Mouse (Mus musculus) 416B (cell line): Measurements from ENCODE around the gene Psmd11.
A peak's percentile ranks its signal among the peaks of the same experiment; 100 is the strongest.
"Not testable (repeated sequence)": the region's sequence is repeated elsewhere in the genome, so short reads cannot be mapped to it uniquely, and the experiment has no call there.

Experiments
- DNase-seq: peaks from one replicate; pipeline ENCODE4 v3.0.0; 2011; ENCODE audit warnings: low read depth

The Psmd11 gene

DNA sequence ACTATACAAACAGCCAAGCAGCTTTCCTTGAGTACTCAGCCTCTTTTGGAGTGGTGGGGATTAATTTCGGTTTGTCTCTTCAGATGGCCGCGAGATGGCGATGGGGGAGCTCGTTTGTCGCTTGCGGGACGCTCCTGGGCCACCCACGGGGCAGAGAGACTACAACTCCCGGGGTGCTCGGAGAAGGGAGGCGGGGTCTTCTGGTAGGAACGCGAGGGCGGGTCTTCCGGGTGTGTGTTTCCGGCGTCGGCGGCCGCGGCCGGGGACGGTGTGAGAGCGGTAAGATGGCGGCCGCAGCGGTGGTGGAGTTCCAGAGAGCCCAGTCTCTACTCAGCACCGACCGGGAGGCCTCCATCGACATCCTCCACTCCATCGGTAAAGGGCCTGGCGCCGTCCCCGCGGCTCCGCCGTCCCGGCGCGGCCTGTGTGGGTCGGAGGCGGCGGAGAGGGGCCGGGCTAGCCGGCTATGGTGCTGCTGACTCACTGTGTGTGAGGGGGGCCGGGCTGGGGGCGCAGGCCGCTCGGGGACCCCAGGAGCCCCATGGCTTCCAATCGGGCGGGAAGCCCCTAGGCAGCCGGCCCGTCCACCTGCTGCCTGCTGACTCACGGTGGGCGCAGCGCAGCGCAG is at the start of gene Psmd11:
Gene Psmd11 (plus strand): TSS at position 235 of the 628 bp plus-strand sequence.
- DNase-seq = peak; percentile 95

GRCm38 (mm10) chr11:80379184-80379583 is 49.2 kb upstream of the Psmd11 start:
- not testable (repeated sequence) for DNase-seq

DNA sequence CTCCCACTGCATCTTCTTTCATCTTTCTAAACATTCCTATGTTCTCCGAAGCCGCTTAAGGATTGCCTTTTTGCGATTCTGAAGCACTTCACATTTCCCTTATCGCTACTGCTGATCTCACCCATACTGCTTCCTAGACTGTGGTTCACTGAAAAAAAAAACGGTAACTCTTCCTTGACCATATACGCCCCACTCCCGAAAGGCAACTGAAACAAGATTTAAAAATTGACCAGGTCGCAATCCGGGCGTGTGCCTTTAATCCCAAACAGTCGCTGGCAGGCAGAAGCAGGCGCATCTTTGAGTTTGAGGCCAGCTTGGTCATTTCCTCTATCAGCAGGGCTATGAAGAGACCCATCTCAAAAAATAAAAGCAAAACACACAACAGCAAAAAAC is 45.8 kb upstream of the Psmd11 start:
- DNase-seq = peak; percentile 91

DNA sequence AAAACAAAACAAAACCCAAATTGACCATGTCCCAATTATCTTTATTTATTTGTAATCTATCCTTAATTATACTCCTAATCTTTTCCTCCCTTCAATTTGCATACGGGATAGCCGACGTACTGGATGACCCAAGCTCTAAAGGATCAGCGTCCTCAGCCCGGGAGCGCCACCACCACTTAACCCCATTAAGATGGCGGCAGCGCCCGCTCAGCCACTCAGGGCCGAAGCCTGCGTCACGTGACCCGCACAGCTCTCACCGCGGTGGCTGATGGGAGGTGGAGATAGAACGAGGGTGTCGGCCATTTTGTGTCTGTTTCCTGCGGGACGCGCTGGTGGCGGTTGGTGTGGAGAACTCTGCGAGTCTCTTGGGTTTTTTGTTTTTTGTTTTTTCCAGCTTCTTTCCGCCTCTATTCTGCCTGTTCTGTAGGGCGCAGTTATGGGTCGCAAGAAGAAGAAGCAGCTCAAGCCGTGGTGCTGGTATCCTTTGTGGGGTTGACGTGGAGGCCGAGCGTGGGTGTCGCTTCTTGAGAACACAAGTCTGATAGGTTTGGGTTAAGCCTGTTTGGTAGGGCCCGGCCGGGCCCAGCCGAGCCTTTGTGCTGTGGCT is 45.3 kb upstream of the Psmd11 start, which contains the start of gene Zfp207:
Gene Zfp207 (plus strand): TSS at position 261 of the 607 bp plus-strand sequence.
- DNase-seq = peak; percentile 98

GRCm38 (mm10) chr11:80383626-80384046 is 44.8 kb upstream of the Psmd11 start:
- peak; percentile 86 for DNase-seq

DNA sequence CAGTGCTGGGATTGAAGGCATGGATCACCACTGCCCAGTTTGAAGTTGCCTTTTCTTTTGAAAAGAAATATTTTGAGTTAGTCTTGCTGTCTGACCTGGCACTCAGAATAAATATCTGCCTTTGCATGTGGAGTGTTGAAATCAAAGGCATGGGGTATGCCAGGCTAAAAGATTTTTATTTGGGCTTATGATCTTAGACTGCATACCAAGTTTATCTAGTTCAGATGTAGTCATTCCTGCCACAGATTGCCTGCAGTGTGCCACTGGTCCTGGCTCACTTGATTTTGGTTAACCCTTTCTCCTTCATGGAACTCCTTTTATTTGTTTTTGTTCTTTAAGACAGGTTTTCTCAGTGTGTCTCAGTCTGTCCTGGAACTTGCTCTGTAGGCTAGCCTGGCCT is 44.0 kb upstream of the Psmd11 start:
- no peak for DNase-seq

DNA sequence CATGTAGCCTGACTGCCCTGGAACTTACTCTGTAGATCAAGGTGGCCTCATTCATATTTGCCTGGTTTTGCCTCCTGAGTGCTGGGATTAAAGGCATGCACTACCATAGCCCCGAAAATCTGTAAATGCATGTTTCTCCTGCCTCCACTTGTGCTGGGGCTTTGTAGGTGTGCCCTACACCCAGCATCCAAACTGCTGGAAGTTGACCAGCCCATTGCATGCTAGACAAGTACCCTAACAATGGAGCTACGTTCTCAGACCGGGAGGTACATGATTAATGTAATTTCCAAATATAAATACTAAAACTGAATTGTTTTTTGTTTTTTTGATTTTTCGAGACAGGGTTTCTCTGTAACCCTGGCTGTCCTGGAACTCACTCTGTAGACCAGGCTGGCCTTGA is 43.4 kb upstream of the Psmd11 start:
- DNase-seq = no peak

- no peak for DNase-seq
Measured at GRCm38 (mm10) chr11:80386790-80387189, 41.6 kb upstream of the Psmd11 start.

DNA sequence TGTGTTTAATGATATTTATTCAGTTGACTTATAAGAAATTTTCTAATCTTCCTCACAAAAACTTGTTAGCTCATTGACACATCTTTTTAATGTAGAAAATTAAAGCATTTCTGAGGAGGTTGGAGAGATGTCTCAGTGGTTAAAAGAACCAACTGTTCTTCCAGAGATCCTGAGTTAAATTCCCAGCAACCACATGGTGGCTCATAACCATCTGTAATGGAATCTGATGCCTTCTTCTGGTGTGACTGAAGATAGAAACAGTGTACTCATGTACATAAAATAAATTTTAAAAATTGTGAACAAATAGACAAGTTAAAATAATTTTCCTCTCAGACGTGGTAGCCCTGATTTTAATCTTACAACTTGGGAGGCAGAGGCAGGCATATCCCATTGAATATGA is 38.5 kb upstream of the Psmd11 start:
- DNase-seq = no peak

- no peak for DNase-seq
Measured at GRCm38 (mm10) chr11:80391407-80392120, 36.9 kb upstream of the Psmd11 start.

- DNase-seq = no peak
Measured at GRCm38 (mm10) chr11:80395930-80396329, 32.5 kb upstream of the Psmd11 start.

DNA sequence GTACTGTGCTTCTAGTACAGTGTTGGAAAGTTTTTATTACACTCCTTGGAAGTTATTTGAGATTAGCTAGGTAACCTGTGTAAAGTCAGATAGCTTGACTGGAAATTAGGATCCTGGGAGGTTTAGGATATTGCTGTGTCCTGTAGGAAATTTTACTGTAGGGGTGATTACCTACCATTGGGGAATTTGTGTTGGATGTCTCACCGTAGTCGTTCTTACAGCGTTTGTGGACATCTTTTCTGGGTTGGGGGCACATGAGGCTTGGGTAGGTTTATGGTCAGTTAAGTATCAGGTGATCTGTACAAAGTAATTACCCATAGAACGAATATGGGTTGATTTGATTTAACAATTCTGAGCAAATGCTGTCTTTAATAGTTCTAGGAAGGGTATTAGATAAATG is 31.8 kb upstream of the Psmd11 start:
- DNase-seq = no peak

DNA sequence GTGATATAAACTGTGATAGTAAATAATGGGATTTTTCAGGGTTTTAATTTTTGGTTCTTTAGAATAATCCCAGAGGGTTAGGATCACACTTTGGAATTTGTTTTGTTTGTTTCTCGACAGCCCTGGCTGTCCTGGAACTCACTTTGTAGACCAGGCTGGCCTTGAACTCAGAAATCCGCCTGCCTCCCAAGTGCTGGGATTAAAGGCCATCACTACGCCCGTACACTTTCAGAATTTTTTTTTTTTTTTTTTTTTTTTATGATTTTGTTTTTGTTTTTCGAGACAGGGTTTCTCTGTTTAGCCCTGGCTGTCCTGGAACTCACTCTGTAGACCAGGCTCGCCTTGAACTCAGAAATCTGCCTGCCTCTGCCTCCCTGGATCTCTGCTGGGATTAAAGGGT is 20.5 kb upstream of the Psmd11 start:
- DNase-seq = not testable (repeated sequence)

GRCm38 (mm10) chr11:80410377-80410776 is 18.0 kb upstream of the Psmd11 start:
- DNase-seq = no peak

DNA sequence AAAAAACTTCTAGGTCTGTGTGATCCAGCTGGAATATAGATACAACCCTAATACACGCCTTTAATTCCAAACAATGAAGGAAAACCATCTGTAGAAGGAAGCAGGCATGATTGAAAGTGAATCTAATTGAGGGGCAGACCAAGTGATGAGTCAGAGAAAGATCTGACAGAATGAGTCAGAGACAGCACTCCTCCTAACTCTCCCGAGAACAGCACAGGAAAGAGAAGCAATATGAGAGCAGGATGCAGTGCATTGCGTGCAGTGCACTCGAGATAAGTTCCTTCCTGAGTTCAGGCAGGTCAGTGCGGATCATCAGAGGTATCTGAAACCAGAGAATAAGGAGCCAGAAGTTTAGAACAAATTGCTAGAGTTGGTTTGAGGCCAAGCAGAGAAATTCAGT is 11.3 kb upstream of the Psmd11 start:
- DNase-seq = peak; percentile 68

GRCm38 (mm10) chr11:80419743-80420142 is 8.7 kb upstream of the Psmd11 start:
- no peak for DNase-seq

GRCm38 (mm10) chr11:80420202-80420984 is 8.0 kb upstream of the Psmd11 start:
- no peak for DNase-seq

DNA sequence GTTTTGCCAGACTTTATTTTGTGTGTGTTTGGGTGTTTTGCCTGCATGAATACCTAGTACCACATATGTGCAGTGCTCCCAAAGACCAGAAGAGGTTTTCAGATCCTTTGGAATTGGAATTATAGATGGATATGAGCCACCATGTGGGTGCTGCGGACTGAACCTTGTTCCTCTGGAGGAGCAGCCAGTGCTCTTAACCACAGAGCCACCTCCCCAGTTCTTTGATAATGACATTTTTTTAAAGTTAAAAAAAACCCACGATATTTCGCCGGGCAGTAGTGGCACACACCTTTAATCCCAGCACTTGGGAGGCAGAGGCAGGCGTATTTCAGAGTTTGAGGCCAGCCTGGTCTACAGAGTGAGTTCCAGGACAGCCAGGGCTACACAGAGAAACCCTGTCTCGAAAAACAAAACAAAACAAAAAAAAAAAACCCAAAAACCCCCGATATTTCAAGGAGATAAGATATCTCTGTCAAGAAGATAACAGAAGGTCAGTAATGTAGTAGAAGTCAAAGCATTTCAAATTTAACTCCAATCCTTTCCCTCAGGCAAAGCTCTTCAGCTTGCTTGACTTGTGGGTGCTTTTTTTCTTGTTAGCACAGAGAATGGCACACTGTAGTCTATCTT is 6.9 kb upstream of the Psmd11 start:
- DNase-seq = no peak

DNA sequence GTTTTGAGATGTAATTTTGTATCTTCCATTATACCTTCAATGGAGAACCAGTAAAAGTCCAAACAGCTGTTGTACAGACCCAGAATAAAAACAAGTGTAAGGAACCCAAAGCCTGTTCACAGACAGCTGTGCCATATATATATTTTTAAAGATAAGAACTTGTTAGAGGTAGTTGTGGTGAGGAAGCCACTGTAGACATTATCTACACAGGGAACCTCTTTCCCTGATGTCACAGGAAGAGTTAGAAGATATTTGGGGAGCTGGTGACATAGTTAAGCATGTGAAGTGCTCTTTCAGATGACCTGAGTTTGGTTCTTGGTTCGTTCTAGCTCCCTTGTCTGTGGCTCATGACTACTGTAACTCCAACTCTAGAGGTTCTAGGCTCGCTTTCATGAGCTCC is 3.7 kb upstream of the Psmd11 start:
- peak; percentile 41 for DNase-seq

GRCm38 (mm10) chr11:80425247-80425778 is 3.1 kb upstream of the Psmd11 start:
- DNase-seq = no peak

DNA sequence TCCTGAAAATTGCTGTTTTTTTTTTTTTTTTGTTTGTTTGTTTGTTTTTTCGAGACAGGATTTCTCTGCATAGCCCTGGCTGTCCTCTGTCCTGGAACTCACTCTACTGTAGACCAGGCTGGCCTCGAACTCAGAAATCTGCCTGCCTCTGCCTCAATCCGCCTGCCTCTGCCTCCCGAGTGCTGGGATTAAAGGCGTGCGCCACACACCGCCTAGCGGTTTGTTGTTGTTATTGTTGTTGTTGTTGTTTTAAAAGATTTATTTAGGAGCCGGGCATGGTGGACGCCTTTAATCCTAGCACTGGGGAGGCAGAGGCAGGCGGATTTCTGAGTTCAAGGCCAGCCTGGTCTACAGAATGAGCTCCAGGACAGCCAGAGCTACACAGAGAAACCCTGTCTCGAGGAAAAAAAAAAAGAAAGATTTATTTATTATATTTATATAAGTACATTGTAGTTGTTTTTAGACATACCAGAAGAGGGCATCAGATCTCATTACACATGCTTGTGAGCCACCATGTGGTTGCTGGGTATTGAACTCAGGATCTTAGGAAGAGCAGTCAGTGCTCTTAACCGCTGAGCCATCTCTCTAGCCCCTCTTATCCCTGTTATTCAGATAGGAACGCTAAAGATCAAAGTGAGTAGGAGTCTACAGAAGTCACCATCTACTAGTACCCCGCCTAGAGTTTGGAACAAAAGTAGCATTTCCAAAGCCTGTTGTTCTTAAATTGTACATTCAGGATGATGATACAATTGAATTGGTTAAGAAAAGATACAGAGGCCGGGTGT is 2.2 kb upstream of the Psmd11 start:
- peak; percentile 49 for DNase-seq
